Mouse (Mus musculus): Measurements from ENCODE around the gene Bex6. TPM values are rescaled to one million over a fixed set of nuclear protein-coding genes. Genes with fewer than 3 reads are reported as not detected.
A peak's percentile ranks its signal among the peaks of the same experiment; 100 is the strongest.

Bex6 gene
- polyA plus RNA-seq, 1 experiment = not detected

DNA sequence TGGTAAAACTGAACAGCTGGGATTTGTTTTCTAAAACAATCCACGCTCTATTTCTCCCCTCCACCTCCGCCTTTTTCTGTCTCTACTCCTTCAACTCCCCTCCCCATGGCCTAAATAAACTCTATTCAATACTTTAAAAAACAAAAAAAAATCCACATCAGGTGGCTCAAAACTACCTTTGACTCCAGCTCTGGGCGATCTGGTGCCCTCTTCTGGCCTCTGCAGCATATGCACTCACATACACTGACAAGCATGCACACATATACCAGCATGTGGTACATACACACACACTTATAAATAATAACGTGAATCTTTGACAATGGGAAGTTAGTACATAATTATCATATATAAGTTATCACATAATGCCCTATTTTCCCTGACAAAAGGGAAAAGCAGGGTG is 4.6 kb upstream of the Bex6 start:
- WGBS = 93% methylated on average over 4 of the region's 4 CpGs
- no peak overlapping the region for H3K27ac ChIP-seq (ENCODE audit: insufficient read depth, low read length)
- no peak overlapping the region for H3K4me3 ChIP-seq (replicated peaks; ENCODE audit: insufficient read depth, low read depth, low read length)
- no peak for TF ChIP-seq CTCF (IDR thresholded peaks at IDR 0.05; ENCODE audit: borderline replicate concordance, insufficient read depth, low read depth, low read length)
- no peak for TF ChIP-seq POLR2A (IDR thresholded peaks at IDR 0.05; ENCODE audit: borderline replicate concordance, insufficient read depth, low read length)
- no peaks in the 10 kb centered on the region for H3K27me3 ChIP-seq (ENCODE audit: control insufficient read depth, insufficient read depth, low read length)
- no peak for DNase-seq
- no peaks in the 10 kb centered on the region for H3K4me1 ChIP-seq (ENCODE audit: control insufficient read depth, insufficient read depth, low read length)

DNA sequence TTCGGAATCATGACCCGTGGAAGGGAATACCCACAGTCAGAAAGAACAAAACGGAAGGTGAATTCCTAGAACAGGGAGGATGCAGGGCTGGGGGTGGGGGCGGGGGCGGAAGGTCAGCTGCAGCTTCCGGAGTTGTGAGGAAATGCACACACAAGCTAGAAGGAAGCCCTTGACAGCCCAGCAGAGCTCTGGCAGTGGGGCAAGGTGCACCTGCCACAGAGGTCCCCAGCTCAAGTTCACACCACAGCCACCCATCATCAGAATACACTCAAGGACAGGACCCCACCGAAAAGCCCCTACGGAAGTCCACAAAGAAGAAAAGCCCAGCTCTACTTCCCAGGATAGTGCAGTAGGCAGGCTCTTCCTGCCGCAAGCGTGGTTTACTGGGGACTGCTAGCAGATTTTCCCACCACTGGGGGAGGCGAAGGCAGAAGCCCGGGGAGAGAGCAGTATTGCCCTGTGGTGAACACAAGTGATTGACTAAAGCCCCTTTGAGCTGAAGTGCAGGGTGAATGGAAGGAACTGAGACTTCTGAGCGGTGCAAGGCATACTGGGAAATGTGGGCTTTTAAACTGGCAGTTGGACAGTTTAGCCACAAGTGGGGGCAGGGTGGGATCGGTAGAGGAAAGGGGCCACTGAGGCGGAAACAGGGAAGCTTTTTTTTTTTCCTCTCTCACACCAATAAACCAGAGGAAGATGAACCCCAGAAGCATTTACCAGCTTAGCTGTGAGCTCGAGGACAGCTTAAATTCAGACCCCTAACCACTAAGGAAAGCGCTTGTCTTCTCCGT is 2.5 kb upstream of the Bex6 start:
- DNase-seq = no peak
- no peaks in the 10 kb centered on the region for H3K27me3 ChIP-seq (ENCODE audit: control insufficient read depth, insufficient read depth, low read length)
- H3K27ac ChIP-seq (ENCODE audit: insufficient read depth, low read length) = no peak overlapping the region
- TF ChIP-seq CTCF (IDR thresholded peaks at IDR 0.05; ENCODE audit: borderline replicate concordance, insufficient read depth, low read depth, low read length) (no peak), POLR2A (IDR thresholded peaks at IDR 0.05; ENCODE audit: borderline replicate concordance, insufficient read depth, low read length) (no peak)
- 59% methylated on average over 18 of the region's 18 CpGs for WGBS
- H3K4me1 ChIP-seq (ENCODE audit: control insufficient read depth, insufficient read depth, low read length) = no peaks in the 10 kb centered on the region
- H3K4me3 ChIP-seq (replicated peaks; ENCODE audit: insufficient read depth, low read depth, low read length) = no peak overlapping the region

DNA sequence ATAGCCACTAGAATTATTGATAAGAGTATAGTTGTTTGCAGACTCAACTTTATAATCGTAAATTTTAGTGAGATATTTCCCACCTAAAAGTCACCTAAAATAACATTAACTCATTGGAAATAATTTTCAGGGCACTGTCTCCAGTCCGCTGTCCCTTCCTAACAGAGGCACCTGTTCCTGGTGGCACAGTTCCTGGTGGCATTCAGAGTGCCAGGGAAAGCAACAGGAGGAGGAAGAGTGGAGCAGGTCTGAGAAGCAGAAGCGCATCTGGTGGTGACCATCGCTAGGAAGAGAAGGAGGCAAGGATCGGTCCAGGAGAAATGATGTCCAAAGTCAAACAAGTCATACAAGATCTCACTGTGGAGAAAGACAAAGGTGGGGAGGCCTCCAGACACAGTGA is 6.4 kb downstream of the Bex6 start:
- Histone ChIP-seq H3K27ac (ENCODE audit: insufficient read depth, low read length) (no peak overlapping the region), H3K4me1 (ENCODE audit: control insufficient read depth, insufficient read depth, low read length) (peaks cover 6% of the 10 kb centered on the region; the same call in 1 of the 2 replicates), H3K4me3 (replicated peaks; ENCODE audit: insufficient read depth, low read depth, low read length) (no peak overlapping the region), H3K27me3 (ENCODE audit: control insufficient read depth, insufficient read depth, low read length) (no peaks in the 10 kb centered on the region)
- DNase-seq = peak; percentile 71 to 84
- no peak for TF ChIP-seq POLR2A (IDR thresholded peaks at IDR 0.05; ENCODE audit: borderline replicate concordance, insufficient read depth, low read length)
- TF ChIP-seq CTCF (IDR thresholded peaks at IDR 0.05; ENCODE audit: borderline replicate concordance, insufficient read depth, low read depth, low read length) = no peak
- 11% methylated on average over 5 of the region's 5 CpGs for WGBS

DNA sequence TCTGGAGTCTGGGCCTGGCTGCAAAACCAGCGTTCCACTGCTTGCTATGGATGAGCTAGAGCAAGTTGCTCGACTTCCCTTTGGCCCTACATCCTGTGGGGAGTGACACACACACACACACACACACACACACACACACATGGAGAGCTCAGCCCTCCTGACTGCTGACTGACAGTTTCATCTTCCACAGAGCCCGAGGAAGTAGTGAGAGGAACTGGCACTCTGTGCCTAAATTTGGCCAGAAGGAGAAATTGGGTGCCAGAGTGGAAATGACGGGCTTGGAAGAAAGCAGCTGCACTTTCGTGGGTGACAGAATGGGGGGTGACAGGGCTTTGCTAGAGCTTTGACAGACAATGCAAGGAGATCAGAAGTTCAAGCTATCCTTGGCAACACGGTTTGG is 9.5 kb downstream of the Bex6 start:
- Histone ChIP-seq H3K4me1 (ENCODE audit: control insufficient read depth, insufficient read depth, low read length) (peaks cover 6% of the 10 kb centered on the region; the same call in 1 of the 2 replicates), H3K4me3 (replicated peaks; ENCODE audit: insufficient read depth, low read depth, low read length) (no peak overlapping the region), H3K27ac (ENCODE audit: insufficient read depth, low read length) (no peak overlapping the region), H3K27me3 (ENCODE audit: control insufficient read depth, insufficient read depth, low read length) (no peaks in the 10 kb centered on the region)
- WGBS = 29% methylated on average over 6 of the region's 6 CpGs
- TF ChIP-seq CTCF (IDR thresholded peaks at IDR 0.05; ENCODE audit: borderline replicate concordance, insufficient read depth, low read depth, low read length) = no peak
- TF ChIP-seq POLR2A (IDR thresholded peaks at IDR 0.05; ENCODE audit: borderline replicate concordance, insufficient read depth, low read length) = no peak
- DNase-seq = no peak

DNA sequence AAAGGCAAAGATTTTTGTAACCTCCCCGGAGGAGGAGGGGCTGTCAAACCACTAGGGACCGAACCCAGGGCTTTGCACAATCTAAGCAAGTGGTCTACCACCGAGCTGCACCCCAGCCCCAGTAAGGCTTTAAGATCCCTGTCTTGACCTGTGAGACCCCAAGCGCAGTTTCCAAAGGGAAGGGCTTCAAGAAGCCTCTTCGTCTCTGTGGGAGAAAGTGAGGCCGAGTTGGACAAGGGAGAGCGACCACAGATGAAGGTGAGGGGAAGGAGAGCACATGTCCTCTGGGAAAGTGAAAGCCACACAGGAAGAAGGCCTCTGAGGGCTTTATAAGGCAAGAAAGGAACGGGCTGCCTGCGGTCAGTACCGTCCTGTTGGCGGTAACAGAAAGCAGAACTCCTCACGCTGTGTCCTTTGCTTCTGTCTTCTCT is 10.4 kb downstream of the Bex6 start:
- Histone ChIP-seq H3K27me3 (ENCODE audit: control insufficient read depth, insufficient read depth, low read length) (no peaks in the 10 kb centered on the region), H3K4me1 (ENCODE audit: control insufficient read depth, insufficient read depth, low read length) (peaks cover 6% of the 10 kb centered on the region; the same call in 1 of the 2 replicates), H3K4me3 (replicated peaks; ENCODE audit: insufficient read depth, low read depth, low read length) (no peak overlapping the region), H3K27ac (ENCODE audit: insufficient read depth, low read length) (no peak overlapping the region)
- DNase-seq = no peak
- 79% methylated on average over 12 of the region's 12 CpGs for WGBS
- TF ChIP-seq CTCF (IDR thresholded peaks at IDR 0.05; ENCODE audit: borderline replicate concordance, insufficient read depth, low read depth, low read length) (no peak), POLR2A (IDR thresholded peaks at IDR 0.05; ENCODE audit: borderline replicate concordance, insufficient read depth, low read length) (no peak)

DNA sequence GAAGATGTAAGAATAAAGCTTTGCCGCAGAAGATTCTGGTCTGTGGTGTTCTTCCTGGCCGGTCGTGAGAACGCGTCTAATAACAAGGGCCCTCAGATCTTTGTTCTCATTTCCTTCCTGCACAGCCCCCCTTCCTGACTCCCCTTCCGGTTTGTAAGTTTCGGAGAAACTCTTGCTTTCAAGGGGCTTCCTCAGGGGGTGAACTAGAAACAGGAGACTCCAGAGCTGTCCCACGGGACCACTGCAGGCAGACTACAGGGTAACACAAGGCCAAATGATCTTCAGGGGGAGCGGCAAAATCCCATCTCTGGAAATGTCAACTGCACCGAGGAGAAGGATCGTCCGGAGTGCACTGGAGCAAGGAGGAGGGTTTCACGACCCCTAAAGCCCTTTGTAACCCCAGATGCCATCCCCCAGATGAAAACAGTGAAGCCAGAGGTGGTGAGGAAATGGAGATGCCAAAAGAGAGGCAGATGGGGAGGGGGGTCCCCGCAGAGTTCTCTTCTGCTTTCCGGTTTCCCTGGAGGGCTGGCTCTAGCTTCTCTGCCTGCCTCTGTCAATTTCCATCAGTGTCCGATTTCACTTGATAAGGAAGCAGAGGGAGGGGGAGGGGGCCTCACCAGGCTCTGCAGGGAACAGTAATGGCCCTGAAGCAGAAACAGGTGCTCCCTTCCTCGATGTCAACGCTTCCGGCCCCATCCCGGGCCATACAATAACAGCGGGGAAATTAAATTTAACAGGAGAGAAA is 20.8 kb downstream of the Bex6 start:
- DNase-seq = no peak
- Histone ChIP-seq H3K4me1 (ENCODE audit: control insufficient read depth, insufficient read depth, low read length) (no peaks in the 10 kb centered on the region), H3K27ac (ENCODE audit: insufficient read depth, low read length) (peak overlapping the region; percentile 59; the same call in 1 of the 2 replicates), H3K27me3 (ENCODE audit: control insufficient read depth, insufficient read depth, low read length) (no peaks in the 10 kb centered on the region), H3K4me3 (replicated peaks; ENCODE audit: insufficient read depth, low read depth, low read length) (peak overlapping the region; percentile 46)
- no peak for TF ChIP-seq CTCF (IDR thresholded peaks at IDR 0.05; ENCODE audit: borderline replicate concordance, insufficient read depth, low read depth, low read length)
- no peak for TF ChIP-seq POLR2A (IDR thresholded peaks at IDR 0.05; ENCODE audit: borderline replicate concordance, insufficient read depth, low read length)
- WGBS = 30% methylated on average over 21 of the region's 21 CpGs

DNA sequence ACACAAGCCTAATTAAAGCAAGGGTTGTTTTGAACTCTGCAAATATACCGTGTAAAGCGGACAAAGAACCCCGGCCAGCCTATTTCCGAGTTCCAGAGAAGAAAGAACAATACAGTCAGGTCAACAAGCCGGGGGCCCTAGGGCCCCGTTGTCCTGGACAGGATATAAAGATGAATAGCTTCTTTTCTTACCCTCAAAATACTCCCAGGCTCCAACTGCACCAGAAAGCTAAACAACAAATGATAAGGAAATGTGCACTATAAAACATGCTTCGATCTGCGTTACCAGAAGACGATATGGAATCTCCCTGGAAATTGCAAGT is 21.3 kb downstream of the Bex6 start:
- DNase-seq = no peak
- Histone ChIP-seq H3K27ac (ENCODE audit: insufficient read depth, low read length) (no peak overlapping the region; the same call in 1 of the 2 replicates), H3K27me3 (ENCODE audit: control insufficient read depth, insufficient read depth, low read length) (no peaks in the 10 kb centered on the region), H3K4me1 (ENCODE audit: control insufficient read depth, insufficient read depth, low read length) (no peaks in the 10 kb centered on the region), H3K4me3 (replicated peaks; ENCODE audit: insufficient read depth, low read depth, low read length) (no peak overlapping the region)
- 37% methylated on average over 9 of the region's 9 CpGs for WGBS
- no peak for TF ChIP-seq CTCF (IDR thresholded peaks at IDR 0.05; ENCODE audit: borderline replicate concordance, insufficient read depth, low read depth, low read length)

DNA sequence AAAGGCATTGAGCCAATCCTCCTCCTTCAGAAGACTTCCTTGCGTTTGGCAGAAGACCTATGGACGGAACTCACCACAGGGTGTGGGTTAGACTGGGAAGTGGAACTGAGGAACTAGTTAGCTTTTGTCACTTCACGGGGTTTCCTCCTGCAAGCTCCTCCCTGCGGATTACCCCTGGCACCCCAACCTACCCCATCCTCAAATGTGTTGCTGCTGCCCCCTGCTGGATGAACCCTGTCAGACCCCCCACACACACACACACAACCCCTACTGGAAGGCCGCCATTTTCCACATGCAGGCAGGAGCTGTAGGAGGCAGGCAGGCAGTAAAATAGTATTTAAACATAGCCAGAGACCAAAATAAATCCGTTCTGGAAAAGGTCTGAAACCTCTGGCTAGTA is 23.1 kb downstream of the Bex6 start:
- TF ChIP-seq CTCF (IDR thresholded peaks at IDR 0.05; ENCODE audit: borderline replicate concordance, insufficient read depth, low read depth, low read length) = peak; percentile 31; the same call in 1 of the 2 replicates
- TF ChIP-seq POLR2A (IDR thresholded peaks at IDR 0.05; ENCODE audit: borderline replicate concordance, insufficient read depth, low read length) = no peak
- 69% methylated on average over 6 of the region's 6 CpGs for WGBS
- Histone ChIP-seq H3K4me3 (replicated peaks; ENCODE audit: insufficient read depth, low read depth, low read length) (no peak overlapping the region), H3K4me1 (ENCODE audit: control insufficient read depth, insufficient read depth, low read length) (no peaks in the 10 kb centered on the region), H3K27me3 (ENCODE audit: control insufficient read depth, insufficient read depth, low read length) (no peaks in the 10 kb centered on the region), H3K27ac (ENCODE audit: insufficient read depth, low read length) (no peak overlapping the region)
- peak; percentile 31 to 39 for DNase-seq
